Mouse (Mus musculus) limb, embryonic 14.5 days (tissue): ENCODE results near the gene Lmx1b. TPM values are rescaled to one million over a fixed set of nuclear protein-coding genes. Genes with fewer than 3 reads are reported as not detected.

Experiments used
- ATAC-seq: fragments of 200-750 bp; cut with Nextera tagmentation; 2 replicates; pipeline ENCODE4 v1.8.0; 2017; ENCODE audit warnings: low read depth, moderate number of reproducible peaks, moderate TSS enrichment; ENCODE audit not compliant: low FRiP score
- DNase-seq: peaks from one replicate; pipeline ENCODE4 v3.0.0-alpha.2; 2015; ENCODE audit warnings: low spot score
- H3K27ac ChIP-seq: fragments of 300-500 bp; sonication (generic); replicated peaks from 2 replicates; pipeline ENCODE4 v1.5.1; 2014; ENCODE audit warnings: low read depth, mild to moderate bottlenecking, low read length, moderate library complexity, mixed read lengths
- H3K27me3 ChIP-seq: fragments of 300-500 bp; sonication (generic); 2 replicates; pipeline ENCODE4 v1.6.1; 2014; ENCODE audit warnings: low read length, mixed read lengths; ENCODE audit not compliant: control insufficient read depth, insufficient read depth
- H3K36me3 ChIP-seq: fragments of 300-500 bp; sonication (generic); 2 replicates; pipeline ENCODE4 v1.6.1; 2014; ENCODE audit warnings: mild to moderate bottlenecking, low read length, moderate library complexity, mixed read lengths; ENCODE audit not compliant: control insufficient read depth, insufficient read depth
- H3K4me1 ChIP-seq: fragments of 300-500 bp; sonication (generic); 2 replicates; pipeline ENCODE4 v1.6.1; 2014; ENCODE audit warnings: antibody characterized with exemption, low read length, mixed read lengths; ENCODE audit not compliant: control insufficient read depth, insufficient read depth
- H3K4me2 ChIP-seq: fragments of 300-500 bp; sonication (generic); replicated peaks from 2 replicates; pipeline ENCODE4 v1.6.1; 2014; ENCODE audit warnings: low read depth, mild to moderate bottlenecking, low read length, moderate library complexity; ENCODE audit not compliant: severe bottlenecking
- H3K4me3 ChIP-seq: fragments of 300-500 bp; sonication (generic); replicated peaks from 2 replicates; pipeline ENCODE4 v1.5.1; 2014; ENCODE audit warnings: low read length
- H3K9ac ChIP-seq: fragments of 300-500 bp; sonication (generic); 2 replicates; pipeline ENCODE4 v1.6.1; 2014; ENCODE audit warnings: mild to moderate bottlenecking, low read depth, low read length, moderate library complexity; ENCODE audit not compliant: severe bottlenecking
- H3K9me3 ChIP-seq: fragments of 300-500 bp; sonication (generic); 2 replicates; pipeline ENCODE4 v1.6.1; 2016; ENCODE audit warnings: low read length; ENCODE audit not compliant: control insufficient read depth
- POLR2A ChIP-seq: fragments of 200-500 bp; IDR thresholded peaks from 2 replicates; pipeline ENCODE4 v1.8.0; 2012; ENCODE audit warnings: inconsistent platforms, mild to moderate bottlenecking, moderate library complexity, borderline replicate concordance; ENCODE audit not compliant: insufficient read depth, insufficient read length; ENCODE audit errors: extremely low read depth
- WGBS: fragments of 180-500 bp; shearing (Covaris S2); extraction: QIAGEN DNeasy Blood & Tissue Kit; methylation state at CpG from one replicate; pipeline ENCODE4 v1.1.7; 2014; 5-methylcytosine and 5-hydroxymethylcytosine counted together
- polyA plus RNA-seq, 2 experiments: library from polyadenylated mRNA; depleted of rRNA in 1 of 2; stranded (reverse) in 1 of 2; unstranded in 1 of 2; fragments of >200 nt; fragmentation: Nextera tagmentation in 1 of 2; extraction: Ambion mirVana in 1 of 2; gene quantifications; 2 replicates each; pipeline versions ENCODE4 v1.2.1 to v1.2.3; 2012 to 2014

Gene Lmx1b
- polyA plus RNA-seq, 2 experiments: 6.3 to 28.3 TPM

GRCm38 (mm10) chr2:33573075-33573474, 67.2 kb downstream of the Lmx1b start:
- no peaks in the 10 kb centered on the region for H3K36me3 ChIP-seq
- no peak for DNase-seq
- no peak for TF ChIP-seq POLR2A
- no peak overlapping the region for H3K27ac ChIP-seq
- WGBS: 91% methylated on average over 7 of the region's 7 CpGs
- H3K4me3 ChIP-seq: no peak overlapping the region
- ATAC-seq: no peak
- no peaks in the 10 kb centered on the region for H3K27me3 ChIP-seq
- H3K4me2 ChIP-seq: no peak overlapping the region
- no peaks in the 10 kb centered on the region for H3K9me3 ChIP-seq
- peaks cover 12% of the 10 kb centered on the region; the same call in 1 of the 2 replicates for H3K4me1 ChIP-seq
- H3K9ac ChIP-seq: no peak overlapping the region

- Histone ChIP-seq H3K36me3 (0 out of 2 replicates have a peak, but pooled peaks cover 6% of the 10 kb centered on the region), H3K9me3 (no peaks in the 10 kb centered on the region), H3K9ac (no peak overlapping the region), H3K4me2 (no peak overlapping the region), H3K4me3 (no peak overlapping the region), H3K27me3 (no peaks in the 10 kb centered on the region), H3K27ac (no peak overlapping the region), H3K4me1 (peaks cover 8% of the 10 kb centered on the region; the same call in 1 of the 2 replicates)
- no peak for TF ChIP-seq POLR2A
- no peak for DNase-seq
- WGBS: 34% methylated on average over 16 of the region's 16 CpGs
- no peak for ATAC-seq
Observed at GRCm38 (mm10) chr2:33571219-33571824, 69.0 kb downstream of the Lmx1b start.

GRCm38 (mm10) chr2:33569698-33570097, 70.6 kb downstream of the Lmx1b start:
- H3K4me1 ChIP-seq: peaks cover 17% of the 10 kb centered on the region; the same call in 1 of the 2 replicates
- TF ChIP-seq POLR2A: no peak
- H3K27me3 ChIP-seq: no peaks in the 10 kb centered on the region
- no peak for DNase-seq
- H3K27ac ChIP-seq: no peak overlapping the region
- H3K9me3 ChIP-seq: no peaks in the 10 kb centered on the region
- WGBS: 42% methylated on average over 10 of the region's 10 CpGs
- no peak overlapping the region for H3K4me2 ChIP-seq
- no peak for ATAC-seq
- no peak overlapping the region for H3K9ac ChIP-seq
- H3K36me3 ChIP-seq: 0 out of 2 replicates have a peak, but pooled peaks cover 8% of the 10 kb centered on the region
- no peak overlapping the region for H3K4me3 ChIP-seq

- 0 out of 2 replicates have a peak, but pooled peaks cover 8% of the 10 kb centered on the region for H3K36me3 ChIP-seq
- ATAC-seq (no peak), DNase-seq (no peak)
- no peak overlapping the region for H3K4me3 ChIP-seq
- H3K9me3 ChIP-seq: no peaks in the 10 kb centered on the region
- 22% methylated on average over 8 of the region's 9 CpGs for WGBS
- no peak overlapping the region for H3K27ac ChIP-seq
- TF ChIP-seq POLR2A: no peak
- H3K4me1 ChIP-seq: peaks cover 17% of the 10 kb centered on the region; the same call in 1 of the 2 replicates
- H3K27me3 ChIP-seq: no peaks in the 10 kb centered on the region
- no peak overlapping the region for H3K4me2 ChIP-seq
- no peak overlapping the region for H3K9ac ChIP-seq
Observed at GRCm38 (mm10) chr2:33569240-33569639, 71.1 kb downstream of the Lmx1b start.

GRCm38 (mm10) chr2:33565886-33566285, 74.4 kb downstream of the Lmx1b start:
- Histone ChIP-seq H3K36me3 (peaks cover 14% of the 10 kb centered on the region; the same call in 1 of the 2 replicates), H3K27me3 (no peaks in the 10 kb centered on the region), H3K4me2 (no peak overlapping the region), H3K4me3 (no peak overlapping the region), H3K9ac (no peak overlapping the region), H3K4me1 (peaks cover 15% of the 10 kb centered on the region; the same call in 1 of the 2 replicates), H3K27ac (no peak overlapping the region), H3K9me3 (no peaks in the 10 kb centered on the region)
- ATAC-seq (no peak), DNase-seq (peak; percentile 64)
- WGBS: 51% methylated on average over 4 of the region's 4 CpGs
- no peak for TF ChIP-seq POLR2A
